In genomic region chr8:86820756-86821201, GRCm38 (mm10) we compare ENCODE assay signal across 8 mouse cellular contexts.
DNase-seq lines count a peak whose midpoint lies in the region; ATAC-seq and TF ChIP-seq lines count a peak whose summit lies in the region.

No protein-coding gene starts in this region.

- peak; percentile 90 for DNase-seq in midbrain, embryonic 11.5 days (ENCODE audit: low spot score, missing footprints)
- no peak for DNase-seq in Patski (ENCODE audit: low read depth, low spot score)
- peak; percentile 47 for DNase-seq in embryo, embryonic 9.5 days (ENCODE audit: extremely low spot score)
- peak; percentile 63 for DNase-seq in intestine, embryonic 14.5 days (ENCODE audit: low spot score)
- peak; percentile 68 for DNase-seq in liver, postnatal 0 days
- peak; percentile 19 to 24 for DNase-seq in spleen, postnatal 36 days (ENCODE audit: low spot score in 2 of 2)
- DNase-seq in right cerebral cortex, adult 18-20 months: no peak

- peak; percentile 68 for TF ChIP-seq CTCF in Patski (IDR thresholded peaks at IDR 0.05)
- peak; percentile 85 for TF ChIP-seq CTCF in liver, postnatal 0 days (IDR thresholded peaks at IDR 0.05; ENCODE audit: low read depth)

- CTCF ChIA-PET in Patski (lab: Charles Lee): interaction anchor here (0.7 to 2.2 kb wide), 6 partner anchors 20 to 99 kb away, joined by 3 to 6 read pairs (median 6); no protein-coding TSS in a partner anchor

- H3K4me1 ChIP-seq in midbrain, embryonic 11.5 days (ENCODE audit: control insufficient read depth, insufficient read depth, low read length): 0 out of 2 replicates have a peak, but pooled peaks cover 4% of the 10 kb centered on the region
- H3K4me1 ChIP-seq in midbrain, embryonic 13.5 days (replicated peaks): peaks cover 6% of the 10 kb centered on the region
- H3K4me1 ChIP-seq in intestine, embryonic 14.5 days (replicated peaks; ENCODE audit: control insufficient read depth, insufficient read depth, low read length): peaks cover 9% of the 10 kb centered on the region
- peaks cover 4% of the 10 kb centered on the region; the same call in 1 of the 2 replicates for H3K4me1 ChIP-seq in liver, postnatal 0 days (ENCODE audit: insufficient read depth)

- ATAC-seq in midbrain, embryonic 11.5 days (ENCODE audit: low FRiP score): no peak
- no peak; the same call in 1 of the 2 replicates for ATAC-seq in midbrain, embryonic 13.5 days
- ATAC-seq in Patski: no peak
- ATAC-seq in intestine, embryonic 14.5 days (replicated peaks; ENCODE audit: low FRiP score, low TSS enrichment, low read depth): peak; percentile 75; the same call in 1 of the 2 replicates
- peak; percentile 61 for ATAC-seq in liver, postnatal 0 days

- H3K36me3 ChIP-seq in midbrain, embryonic 11.5 days (ENCODE audit: control insufficient read depth, insufficient read depth, low read length): no peaks in the 10 kb centered on the region
- no peaks in the 10 kb centered on the region for H3K36me3 ChIP-seq in midbrain, embryonic 13.5 days
- H3K36me3 ChIP-seq in intestine, embryonic 14.5 days (ENCODE audit: control insufficient read depth, insufficient read depth, low read length): no peaks in the 10 kb centered on the region
- no peaks in the 10 kb centered on the region for H3K36me3 ChIP-seq in liver, postnatal 0 days (replicated peaks; ENCODE audit: insufficient read depth, low read length)

- no peak overlapping the region for H3K4me3 ChIP-seq in midbrain, embryonic 11.5 days (ENCODE audit: low read depth, low read length)
- H3K4me3 ChIP-seq in midbrain, embryonic 13.5 days (replicated peaks): no peak overlapping the region
- H3K4me3 ChIP-seq in intestine, embryonic 14.5 days (ENCODE audit: low read depth, low read length): no peak overlapping the region
- no peak overlapping the region for H3K4me3 ChIP-seq in liver, postnatal 0 days (ENCODE audit: low read depth, low read length)

- POLR2A ChIA-PET in Patski (lab: Charles Lee): no interaction called here

- no peak overlapping the region for H3K27ac ChIP-seq in midbrain, embryonic 11.5 days (ENCODE audit: low read depth, low read length)
- no peak overlapping the region for H3K27ac ChIP-seq in midbrain, embryonic 13.5 days
- peak overlapping the region; percentile 1; the same call in 1 of the 2 replicates for H3K27ac ChIP-seq in intestine, embryonic 14.5 days (ENCODE audit: low read depth)
- no peak overlapping the region for H3K27ac ChIP-seq in liver, postnatal 0 days (ENCODE audit: low read depth)

- WGBS in midbrain, embryonic 11.5 days: 9% methylated on average over 3 of the region's 3 CpGs
- 14% methylated on average over 3 of the region's 3 CpGs for WGBS in midbrain, embryonic 13.5 days
- whole genome bisulfite sequencing in intestine, embryonic 14.5 days: 8% methylated on average over 3 of the region's 3 CpGs
- 27% methylated on average over 3 of the region's 3 CpGs for WGBS in liver, postnatal 0 days (ENCODE audit: insufficient replicate concordance)

- no peak overlapping the region for H3K4me2 ChIP-seq in midbrain, embryonic 11.5 days
- no peak overlapping the region for H3K4me2 ChIP-seq in midbrain, embryonic 13.5 days (replicated peaks)
- no peak overlapping the region for H3K4me2 ChIP-seq in intestine, embryonic 14.5 days (ENCODE audit: low read length)
- H3K4me2 ChIP-seq in liver, postnatal 0 days (ENCODE audit: low read depth, low read length): no peak overlapping the region

- no peak for TF ChIP-seq EP300 in liver, postnatal 0 days (IDR thresholded peaks at IDR 0.05; ENCODE audit: low read depth)

- no peak overlapping the region for H3K9ac ChIP-seq in midbrain, embryonic 11.5 days (ENCODE audit: low read length)
- no peak overlapping the region for H3K9ac ChIP-seq in midbrain, embryonic 13.5 days (replicated peaks)
- H3K9ac ChIP-seq in intestine, embryonic 14.5 days (ENCODE audit: low read length): no peak overlapping the region
- H3K9ac ChIP-seq in liver, postnatal 0 days (replicated peaks): no peak overlapping the region

- no peaks in the 10 kb centered on the region for H3K9me3 ChIP-seq in midbrain, embryonic 11.5 days (ENCODE audit: control insufficient read depth, low read length)
- H3K9me3 ChIP-seq in midbrain, embryonic 13.5 days: no peaks in the 10 kb centered on the region
- H3K9me3 ChIP-seq in intestine, embryonic 14.5 days (ENCODE audit: control insufficient read depth, low read length): no peaks in the 10 kb centered on the region
- no peaks in the 10 kb centered on the region for H3K9me3 ChIP-seq in liver, postnatal 0 days (ENCODE audit: low read length)

- in situ Hi-C loops in Patski (cut with MboI; ENCODE audit: low pct_unique_long_range_greater_than_20kb): no loop called here

- no peaks in the 10 kb centered on the region for H3K27me3 ChIP-seq in midbrain, embryonic 11.5 days (ENCODE audit: control insufficient read depth, insufficient read depth, low read length)
- no peaks in the 10 kb centered on the region for H3K27me3 ChIP-seq in midbrain, embryonic 13.5 days
- H3K27me3 ChIP-seq in Patski: no peaks in the 10 kb centered on the region
- H3K27me3 ChIP-seq in intestine, embryonic 14.5 days (replicated peaks; ENCODE audit: control insufficient read depth, insufficient read depth, low read length): no peaks in the 10 kb centered on the region
- no peaks in the 10 kb centered on the region for H3K27me3 ChIP-seq in liver, postnatal 0 days (ENCODE audit: insufficient read depth, low read length)

Comparison
In these comparisons a context has a peak if more than half of its experiments do, and no peak if none do; other contexts are left out.
1. ATAC-seq: peak in intestine, embryonic 14.5 days (single experiment) and liver, postnatal 0 days (single experiment); none in midbrain, embryonic 11.5 days (single experiment), midbrain, embryonic 13.5 days (single experiment) and Patski (single experiment).
2. DNase-seq: peak in midbrain, embryonic 11.5 days (single experiment), embryo, embryonic 9.5 days (single experiment), intestine, embryonic 14.5 days (single experiment), liver, postnatal 0 days (single experiment) and spleen, postnatal 36 days (2 of 2); none in Patski (single experiment) and right cerebral cortex, adult 18-20 months (single experiment).